Mouse (Mus musculus): ENCODE measurements around the gene Dnmt3c. TPM values are rescaled to one million over a fixed set of nuclear protein-coding genes. Genes with fewer than 3 reads are reported as not detected.
"Not testable (repeated sequence)": the region's sequence is repeated elsewhere in the genome, so short reads cannot be mapped to it uniquely, and the experiment has no call there.

The Dnmt3c gene
- polyA plus RNA-seq, 1 experiment from 2014 or later, result 0.77 TPM

DNA sequence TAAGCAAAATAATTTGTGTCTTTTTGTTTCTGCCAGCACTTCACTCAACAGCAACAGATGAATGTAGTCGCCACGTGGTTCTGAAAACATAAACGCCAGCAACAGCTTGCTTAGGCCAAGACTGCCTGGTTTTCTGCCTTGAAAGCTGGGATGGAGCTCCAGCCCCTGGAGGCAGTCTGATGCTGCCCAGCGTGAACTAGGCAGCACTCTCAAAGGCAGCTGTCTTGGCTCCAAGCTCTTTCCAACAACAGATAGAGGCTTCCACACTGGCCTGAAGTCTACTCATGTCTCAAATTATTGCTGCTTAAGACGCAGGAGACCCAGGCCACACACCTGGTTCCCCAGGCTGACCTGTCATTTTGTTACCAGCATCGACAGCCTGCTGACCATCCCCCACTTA, 6.9 kb downstream of the Dnmt3c start:
- no peaks in the 10 kb centered on the region for H3K9me3 ChIP-seq (ENCODE audit: control insufficient read depth, low read length)
- H3K27me3 ChIP-seq (replicated peaks; ENCODE audit: control insufficient read depth, insufficient read depth, low read length), result no peaks in the 10 kb centered on the region
- DNase-seq (ENCODE audit: low spot score) (no peak), ATAC-seq (replicated peaks; ENCODE audit: low FRiP score) (no peak)
- H3K27ac ChIP-seq (ENCODE audit: low read depth, low read length), result no peak overlapping the region
- no peak overlapping the region for H3K4me3 ChIP-seq (ENCODE audit: low read depth, low read length)
- no peak overlapping the region for H3K4me2 ChIP-seq
- H3K9ac ChIP-seq (ENCODE audit: low read depth, low read length), result no peak overlapping the region
- H3K4me1 ChIP-seq (replicated peaks; ENCODE audit: control insufficient read depth, insufficient read depth, low read length), result no peaks in the 10 kb centered on the region
- 59% methylated on average over 6 of the region's 6 CpGs for WGBS
- no peaks in the 10 kb centered on the region for H3K36me3 ChIP-seq (ENCODE audit: control insufficient read depth, insufficient read depth, low read length)

GRCm38 (mm10) chr2:153710701-153711330, 14.4 kb downstream of the Dnmt3c start:
- WGBS, result 45% methylated on average over 8 of the region's 8 CpGs
- Histone ChIP-seq H3K27ac (ENCODE audit: low read depth, low read length) (no peak overlapping the region), H3K9ac (ENCODE audit: low read depth, low read length) (no peak overlapping the region), H3K27me3 (replicated peaks; ENCODE audit: control insufficient read depth, insufficient read depth, low read length) (no peaks in the 10 kb centered on the region), H3K9me3 (ENCODE audit: control insufficient read depth, low read length) (no peaks in the 10 kb centered on the region), H3K4me1 (replicated peaks; ENCODE audit: control insufficient read depth, insufficient read depth, low read length) (peaks cover 13% of the 10 kb centered on the region), H3K4me2 (no peak overlapping the region), H3K36me3 (ENCODE audit: control insufficient read depth, insufficient read depth, low read length) (no peaks in the 10 kb centered on the region), H3K4me3 (ENCODE audit: low read depth, low read length) (no peak overlapping the region)
- DNase-seq (ENCODE audit: low spot score) (no peak), ATAC-seq (replicated peaks; ENCODE audit: low FRiP score) (peak; percentile 47; the same call in 1 of the 2 replicates)

GRCm38 (mm10) chr2:153712646-153713091, 16.2 kb downstream of the Dnmt3c start:
- Histone ChIP-seq H3K27ac (ENCODE audit: low read depth, low read length) (peak overlapping the region; percentile 63), H3K36me3 (ENCODE audit: control insufficient read depth, insufficient read depth, low read length) (no peaks in the 10 kb centered on the region), H3K27me3 (replicated peaks; ENCODE audit: control insufficient read depth, insufficient read depth, low read length) (no peaks in the 10 kb centered on the region), H3K4me1 (replicated peaks; ENCODE audit: control insufficient read depth, insufficient read depth, low read length) (peaks cover 13% of the 10 kb centered on the region), H3K9ac (ENCODE audit: low read depth, low read length) (0 out of 2 replicates have a peak overlapping the region, but pooled peaks have one; percentile 46), H3K9me3 (ENCODE audit: control insufficient read depth, low read length) (no peaks in the 10 kb centered on the region), H3K4me3 (ENCODE audit: low read depth, low read length) (no peak overlapping the region), H3K4me2 (no peak overlapping the region)
- 59% methylated on average over 3 of the region's 3 CpGs for WGBS
- peak; percentile 76 for ATAC-seq (replicated peaks; ENCODE audit: low FRiP score)
- no peak for DNase-seq (ENCODE audit: low spot score)

- no peak overlapping the region for H3K4me3 ChIP-seq (ENCODE audit: low read depth, low read length)
- peak overlapping the region; percentile 63 for H3K27ac ChIP-seq (ENCODE audit: low read depth, low read length)
- no peaks in the 10 kb centered on the region for H3K27me3 ChIP-seq (replicated peaks; ENCODE audit: control insufficient read depth, insufficient read depth, low read length)
- H3K9me3 ChIP-seq (ENCODE audit: control insufficient read depth, low read length), result no peaks in the 10 kb centered on the region
- peaks cover 14% of the 10 kb centered on the region for H3K4me1 ChIP-seq (replicated peaks; ENCODE audit: control insufficient read depth, insufficient read depth, low read length)
- no peak for ATAC-seq (replicated peaks; ENCODE audit: low FRiP score)
- WGBS, result 74% methylated on average over 4 of the region's 4 CpGs
- H3K9ac ChIP-seq (ENCODE audit: low read depth, low read length), result peak overlapping the region; percentile 46; the same call in 1 of the 2 replicates
- H3K4me2 ChIP-seq, result no peak overlapping the region
- no peaks in the 10 kb centered on the region for H3K36me3 ChIP-seq (ENCODE audit: control insufficient read depth, insufficient read depth, low read length)
- DNase-seq (ENCODE audit: low spot score), result no peak
Observed at GRCm38 (mm10) chr2:153713227-153713626, 16.8 kb downstream of the Dnmt3c start.

GRCm38 (mm10) chr2:153717861-153718260, 21.4 kb downstream of the Dnmt3c start:
- H3K27ac ChIP-seq (ENCODE audit: low read depth, low read length), result peak overlapping the region; percentile 52; the same call in 1 of the 2 replicates
- H3K4me1 ChIP-seq (replicated peaks; ENCODE audit: control insufficient read depth, insufficient read depth, low read length), result peaks cover 15% of the 10 kb centered on the region
- not testable (repeated sequence) for H3K9ac ChIP-seq (ENCODE audit: low read depth, low read length); H3K27me3 ChIP-seq (replicated peaks; ENCODE audit: control insufficient read depth, insufficient read depth, low read length); H3K9me3 ChIP-seq (ENCODE audit: control insufficient read depth, low read length); H3K36me3 ChIP-seq (ENCODE audit: control insufficient read depth, insufficient read depth, low read length); DNase-seq (ENCODE audit: low spot score); H3K4me3 ChIP-seq (ENCODE audit: low read depth, low read length)
- peak; percentile 90 for ATAC-seq (replicated peaks; ENCODE audit: low FRiP score)
- peak overlapping the region; percentile 34 for H3K4me2 ChIP-seq
- 36% methylated on average over 3 of the region's 3 CpGs for WGBS

DNA sequence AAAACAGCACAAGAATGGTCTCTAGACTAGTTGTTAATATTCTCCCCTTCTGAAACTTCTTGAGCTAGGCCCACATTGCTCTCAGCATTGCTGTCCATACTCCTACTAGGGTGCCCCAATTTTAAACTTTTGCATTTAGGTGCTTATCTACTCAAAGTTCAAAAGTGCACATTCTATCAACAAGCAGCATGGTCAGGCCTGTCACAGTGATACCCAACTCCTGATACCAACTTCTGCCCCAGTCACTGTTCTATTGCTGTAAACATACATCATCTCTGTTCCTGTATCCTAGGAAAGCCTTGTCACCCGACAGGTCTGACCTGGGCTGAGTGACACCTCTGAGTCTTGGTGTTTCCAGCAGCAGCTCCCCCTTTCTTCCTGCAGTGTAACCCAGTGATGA, 26.6 kb downstream of the Dnmt3c start:
- Histone ChIP-seq H3K4me3 (ENCODE audit: low read depth, low read length) (no peak overlapping the region), H3K9me3 (ENCODE audit: control insufficient read depth, low read length) (no peaks in the 10 kb centered on the region), H3K36me3 (ENCODE audit: control insufficient read depth, insufficient read depth, low read length) (no peaks in the 10 kb centered on the region), H3K4me1 (replicated peaks; ENCODE audit: control insufficient read depth, insufficient read depth, low read length) (peaks cover 24% of the 10 kb centered on the region), H3K27ac (ENCODE audit: low read depth, low read length) (peak overlapping the region; percentile 48), H3K9ac (ENCODE audit: low read depth, low read length) (0 out of 2 replicates have a peak overlapping the region, but pooled peaks have one; percentile 14), H3K4me2 (no peak overlapping the region), H3K27me3 (replicated peaks; ENCODE audit: control insufficient read depth, insufficient read depth, low read length) (no peaks in the 10 kb centered on the region)
- ATAC-seq (replicated peaks; ENCODE audit: low FRiP score) (peak; percentile 33), DNase-seq (ENCODE audit: low spot score) (no peak)
- WGBS, result 60% methylated on average over 1 of the region's 1 CpGs

- WGBS, result 47% methylated on average over 2 of the region's 2 CpGs
- H3K36me3 ChIP-seq (ENCODE audit: control insufficient read depth, insufficient read depth, low read length), result no peaks in the 10 kb centered on the region
- H3K9ac ChIP-seq (ENCODE audit: low read depth, low read length), result no peak overlapping the region
Observed at GRCm38 (mm10) chr2:153724424-153724823, 28.0 kb downstream of the Dnmt3c start.

DNA sequence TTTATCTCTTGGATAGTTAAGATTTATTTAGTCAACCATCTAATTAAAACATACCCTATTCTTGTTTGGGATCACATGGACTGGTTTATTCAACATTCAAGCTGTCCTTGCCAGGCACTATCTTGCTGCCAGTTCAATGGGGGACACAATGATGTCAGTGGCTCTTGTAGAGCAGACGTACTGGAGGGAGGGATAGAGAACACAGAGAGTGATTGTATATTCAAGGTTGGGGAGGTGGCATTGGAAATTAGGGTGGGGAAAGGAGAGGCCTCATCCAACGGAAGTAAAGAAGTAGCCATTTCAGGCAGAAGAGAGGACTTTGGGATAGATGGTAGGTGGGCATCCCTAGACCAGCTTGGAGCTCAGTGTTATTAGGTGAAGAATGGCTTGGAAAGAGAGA, 28.4 kb downstream of the Dnmt3c start:
- H3K27ac ChIP-seq (ENCODE audit: low read depth, low read length), result 0 out of 2 replicates have a peak overlapping the region, but pooled peaks have one; percentile 25
- WGBS, result 61% methylated on average over 2 of the region's 2 CpGs
- no peak overlapping the region for H3K4me3 ChIP-seq (ENCODE audit: low read depth, low read length)
- no peaks in the 10 kb centered on the region for H3K27me3 ChIP-seq (replicated peaks; ENCODE audit: control insufficient read depth, insufficient read depth, low read length)
- ATAC-seq (replicated peaks; ENCODE audit: low FRiP score), result peak; percentile 50; the same call in 1 of the 2 replicates
- no peaks in the 10 kb centered on the region for H3K36me3 ChIP-seq (ENCODE audit: control insufficient read depth, insufficient read depth, low read length)
- peak overlapping the region; percentile 20; the same call in 1 of the 2 replicates for H3K4me2 ChIP-seq
- no peaks in the 10 kb centered on the region for H3K9me3 ChIP-seq (ENCODE audit: control insufficient read depth, low read length)
- H3K4me1 ChIP-seq (replicated peaks; ENCODE audit: control insufficient read depth, insufficient read depth, low read length), result peaks cover 18% of the 10 kb centered on the region
- no peak overlapping the region for H3K9ac ChIP-seq (ENCODE audit: low read depth, low read length)
- no peak for DNase-seq (ENCODE audit: low spot score)

More at GRCm38 (mm10) chr2:153724424-153724823, 28.0 kb downstream of the Dnmt3c start:
- no peak for DNase-seq (ENCODE audit: low spot score)
- Histone ChIP-seq H3K4me2 (peak overlapping the region; percentile 20), H3K27ac (ENCODE audit: low read depth, low read length) (peak overlapping the region; percentile 20; the same call in 1 of the 2 replicates), H3K4me1 (replicated peaks; ENCODE audit: control insufficient read depth, insufficient read depth, low read length) (peaks cover 18% of the 10 kb centered on the region), H3K27me3 (replicated peaks; ENCODE audit: control insufficient read depth, insufficient read depth, low read length) (no peaks in the 10 kb centered on the region), H3K4me3 (ENCODE audit: low read depth, low read length) (no peak overlapping the region), H3K9me3 (ENCODE audit: control insufficient read depth, low read length) (no peaks in the 10 kb centered on the region)
- peak; percentile 93 for ATAC-seq (replicated peaks; ENCODE audit: low FRiP score)

DNA sequence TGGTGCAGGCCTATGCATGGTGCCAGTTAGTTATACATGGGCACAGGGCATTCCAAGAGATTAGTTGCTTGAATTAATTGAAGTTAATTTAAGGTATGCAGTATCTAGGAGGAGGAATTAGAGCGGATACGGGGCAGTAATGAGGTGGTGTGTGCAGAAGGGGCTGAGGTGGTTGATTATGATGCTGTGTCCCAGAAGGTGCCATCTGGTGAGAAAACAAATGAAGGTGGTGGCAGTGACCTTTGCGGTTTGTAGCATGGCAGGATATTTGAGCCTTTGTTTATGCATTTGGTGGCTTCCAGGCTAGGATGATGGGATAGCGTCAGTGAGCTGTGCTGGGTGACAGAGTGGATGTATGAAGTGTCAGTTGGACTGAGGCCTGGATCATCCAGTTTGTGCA, 28.8 kb downstream of the Dnmt3c start:
- no peak overlapping the region for H3K9ac ChIP-seq (ENCODE audit: low read depth, low read length)
- no peaks in the 10 kb centered on the region for H3K9me3 ChIP-seq (ENCODE audit: control insufficient read depth, low read length)
- ATAC-seq (replicated peaks; ENCODE audit: low FRiP score) (no peak), DNase-seq (ENCODE audit: low spot score) (no peak)
- H3K4me3 ChIP-seq (ENCODE audit: low read depth, low read length), result no peak overlapping the region
- WGBS, result 89% methylated on average over 4 of the region's 4 CpGs
- no peak overlapping the region for H3K27ac ChIP-seq (ENCODE audit: low read depth, low read length)
- no peaks in the 10 kb centered on the region for H3K27me3 ChIP-seq (replicated peaks; ENCODE audit: control insufficient read depth, insufficient read depth, low read length)
- no peaks in the 10 kb centered on the region for H3K36me3 ChIP-seq (ENCODE audit: control insufficient read depth, insufficient read depth, low read length)
- peaks cover 18% of the 10 kb centered on the region for H3K4me1 ChIP-seq (replicated peaks; ENCODE audit: control insufficient read depth, insufficient read depth, low read length)
- H3K4me2 ChIP-seq, result no peak overlapping the region
